Mouse (Mus musculus) MEL (cell line): ENCODE data around the gene Pkd1l1. TPM values are rescaled to one million over a fixed set of nuclear protein-coding genes. Genes with fewer than 3 reads are reported as not detected.

Source experiments
- DNase-seq: peaks from one replicate; pipeline ENCODE4 v3.0.0; 2011; ENCODE audit warnings: low read depth, low spot score
- H3K27ac ChIP-seq: 2 replicates; pipeline ENCODE4 v1.5.1; 2012; ENCODE audit warnings: low read depth, mild to moderate bottlenecking, control low read depth, low read length, moderate library complexity; ENCODE audit not compliant: control insufficient read depth
- H3K27me3 ChIP-seq, 2 experiments: fragments of 150-350 bp in 1 of 2; sonication (generic) in 1 of 2; 2 replicates each; pipeline ENCODE4 v1.6.1; 2012; ENCODE audit warnings: low read length in 2 of 2, mild to moderate bottlenecking in 2 of 2, improper control_type of control experiment in 1 of 2, moderate library complexity in 1 of 2; ENCODE audit not compliant: insufficient read depth in 2 of 2, control insufficient read depth in 1 of 2
- H3K36me3 ChIP-seq, 2 experiments: 2 replicates each; pipeline ENCODE4 v1.6.1; 2012 to 2014; ENCODE audit warnings: low read length in 2 of 2, improper control_type of control experiment in 1 of 2, inconsistent platforms in 1 of 2, mild to moderate bottlenecking in 1 of 2; ENCODE audit not compliant: insufficient read depth in 2 of 2, control insufficient read depth in 1 of 2
- H3K4me1 ChIP-seq, 2 experiments: fragments of 150-350 bp in 1 of 2; sonication (generic) in 1 of 2; 2 replicates each; pipeline ENCODE4 v1.6.1; 2012; ENCODE audit warnings: low read length in 2 of 2, improper control_type of control experiment in 1 of 2, mild to moderate bottlenecking in 1 of 2; ENCODE audit not compliant: insufficient read depth in 2 of 2, control insufficient read depth in 1 of 2
- H3K4me3 ChIP-seq, 2 experiments: fragments of 150-350 bp in 1 of 2; sonication (generic) in 1 of 2; 2 replicates each; pipeline ENCODE4 v1.5.1; 2012; ENCODE audit warnings: low read depth in 2 of 2, low read length in 2 of 2, mild to moderate bottlenecking in 2 of 2, moderate library complexity in 2 of 2, control low read depth in 1 of 2, improper control_type of control experiment in 1 of 2; ENCODE audit not compliant: control insufficient read depth in 1 of 2, insufficient read depth in 1 of 2
- H3K79me2 ChIP-seq: 2 replicates; pipeline ENCODE4 v1.6.1; 2012; ENCODE audit warnings: mild to moderate bottlenecking, low read length, moderate library complexity; ENCODE audit not compliant: control insufficient read depth, poor library complexity, insufficient read depth
- H3K9ac ChIP-seq: 2 replicates; pipeline ENCODE4 v1.6.1; 2012; ENCODE audit warnings: low read depth, mild to moderate bottlenecking, control low read depth, low read length, moderate library complexity; ENCODE audit not compliant: control insufficient read depth, poor library complexity, severe bottlenecking
- H3K9me3 ChIP-seq: fragments of 150-350 bp; sonication (generic); replicated peaks from 2 replicates; pipeline ENCODE4 v1.6.1; 2012; ENCODE audit warnings: mild to moderate bottlenecking, low read length, improper control_type of control experiment, moderate library complexity; ENCODE audit not compliant: insufficient read depth
- BHLHE40 ChIP-seq: IDR thresholded peaks from 2 replicates; pipeline ENCODE4 v1.6.1; 2012; ENCODE audit warnings: low read depth, mild to moderate bottlenecking, inconsistent platforms, low read length, improper control_type of control experiment, borderline replicate concordance
- ELF1 ChIP-seq: IDR thresholded peaks from 2 replicates; pipeline ENCODE4 v1.6.1; 2014; ENCODE audit warnings: low read depth, mild to moderate bottlenecking, inconsistent platforms, low read length, improper control_type of control experiment, moderate library complexity
- EP300 ChIP-seq, 2 experiments: IDR thresholded peaks; 2 replicates each; pipeline ENCODE4 v1.6.1; 2011; ENCODE audit warnings: improper control_type of control experiment in 2 of 2, low read length in 2 of 2, low read depth in 1 of 2, mild to moderate bottlenecking in 1 of 2
- ETS1 ChIP-seq: IDR thresholded peaks from 2 replicates; pipeline ENCODE4 v1.6.1; 2012; ENCODE audit warnings: low read depth, mild to moderate bottlenecking, inconsistent platforms, low read length, improper control_type of control experiment, moderate library complexity
- GABPA ChIP-seq: IDR thresholded peaks from 2 replicates; pipeline ENCODE4 v1.6.1; 2012; ENCODE audit warnings: low read depth, mild to moderate bottlenecking, inconsistent platforms, low read length, improper control_type of control experiment, moderate library complexity
- HCFC1 ChIP-seq: IDR thresholded peaks from 2 replicates; pipeline ENCODE4 v1.6.1; 2012; ENCODE audit warnings: low read depth, mild to moderate bottlenecking, inconsistent platforms, low read length, improper control_type of control experiment, moderate library complexity
- JUND ChIP-seq: IDR thresholded peaks from 2 replicates; pipeline ENCODE4 v1.6.1; 2011; ENCODE audit warnings: low read depth, mild to moderate bottlenecking, improper control_type of control experiment, low read length
- KAT2A ChIP-seq: conservative IDR thresholded peaks from 2 replicates; pipeline ENCODE4 v1.6.1; 2012; ENCODE audit warnings: low read depth, low read length, improper control_type of control experiment, inconsistent platforms
- MAFK ChIP-seq: IDR thresholded peaks from 2 replicates; pipeline ENCODE4 v1.6.1; 2011; ENCODE audit warnings: low read depth, mild to moderate bottlenecking, low read length, improper control_type of control experiment, borderline replicate concordance
- MEF2A ChIP-seq: IDR thresholded peaks from 2 replicates; pipeline ENCODE4 v1.6.1; 2014; ENCODE audit warnings: low read depth, mild to moderate bottlenecking, inconsistent platforms, low read length, improper control_type of control experiment; ENCODE audit not compliant: poor library complexity, insufficient replicate concordance, severe bottlenecking; ENCODE audit errors: extremely low read depth
- MXI1 ChIP-seq: IDR thresholded peaks from 2 replicates; pipeline ENCODE4 v1.6.1; 2011; ENCODE audit warnings: mild to moderate bottlenecking, low read depth, low read length, improper control_type of control experiment
- MYB ChIP-seq: IDR thresholded peaks from 2 replicates; pipeline ENCODE4 v1.6.1; 2011; ENCODE audit warnings: mild to moderate bottlenecking, low read depth, low read length, improper control_type of control experiment
- NELFE ChIP-seq: IDR thresholded peaks from 2 replicates; pipeline ENCODE4 v1.6.1; 2011; ENCODE audit warnings: low read depth, low read length, improper control_type of control experiment
- POLR2A ChIP-seq, 2 experiments: IDR thresholded peaks; 2 replicates each; pipeline ENCODE4 v1.6.1; 2011 to 2012; ENCODE audit warnings: low read length in 2 of 2, mild to moderate bottlenecking in 2 of 2, control low read depth in 1 of 2, improper control_type of control experiment in 1 of 2, low read depth in 1 of 2, moderate library complexity in 1 of 2; ENCODE audit not compliant: control insufficient read depth in 1 of 2, insufficient read depth in 1 of 2, poor library complexity in 1 of 2
- SIN3A ChIP-seq: IDR thresholded peaks from 2 replicates; pipeline ENCODE4 v1.6.1; 2012; ENCODE audit warnings: low read length, improper control_type of control experiment, inconsistent platforms
- TBP ChIP-seq: IDR thresholded peaks from 2 replicates; pipeline ENCODE4 v1.8.0; 2011; ENCODE audit warnings: low read depth, low read length, improper control_type of control experiment
- USF1 ChIP-seq: IDR thresholded peaks from 2 replicates; pipeline ENCODE4 v1.6.1; 2014; ENCODE audit warnings: low read depth, mild to moderate bottlenecking, inconsistent platforms, low read length, improper control_type of control experiment, moderate library complexity
- USF2 ChIP-seq, 2 experiments: IDR thresholded peaks; 2 replicates each; pipeline ENCODE4 v1.6.1; 2011 to 2012; ENCODE audit warnings: improper control_type of control experiment in 2 of 2, low read length in 2 of 2, borderline replicate concordance in 1 of 2, inconsistent platforms in 1 of 2, low read depth in 1 of 2, mild to moderate bottlenecking in 1 of 2; ENCODE audit not compliant: insufficient read depth in 1 of 2
- ZC3H11A ChIP-seq: IDR thresholded peaks from 2 replicates; pipeline ENCODE4 v1.6.1; 2012; ENCODE audit warnings: low read depth, mild to moderate bottlenecking, inconsistent platforms, low read length, improper control_type of control experiment
- polyA plus RNA-seq, 2 experiments: library from polyadenylated mRNA; stranded (reverse) in 1 of 2; unstranded in 1 of 2; fragments of >175 nt in 1 of 2; fragments of >200 nt in 1 of 2; gene quantifications; 2 replicates each; pipeline versions ENCODE4 v1.2.1 to v1.2.4; 2012; ENCODE audit warnings: low replicate concordance in 2 of 2, low read depth in 1 of 2; ENCODE audit not compliant: insufficient read length in 2 of 2, insufficient read depth in 1 of 2, missing spikeins in 1 of 2
- total RNA-seq: library from RNA; depleted of rRNA; stranded (reverse); fragments of 300-350 nt; gene quantifications from 2 replicates; pipeline ENCODE4 v1.2.3, GENCODE M21; 2012

Pkd1l1 gene
- total and polyA plus RNA-seq, 3 experiments, result not detected

DNA sequence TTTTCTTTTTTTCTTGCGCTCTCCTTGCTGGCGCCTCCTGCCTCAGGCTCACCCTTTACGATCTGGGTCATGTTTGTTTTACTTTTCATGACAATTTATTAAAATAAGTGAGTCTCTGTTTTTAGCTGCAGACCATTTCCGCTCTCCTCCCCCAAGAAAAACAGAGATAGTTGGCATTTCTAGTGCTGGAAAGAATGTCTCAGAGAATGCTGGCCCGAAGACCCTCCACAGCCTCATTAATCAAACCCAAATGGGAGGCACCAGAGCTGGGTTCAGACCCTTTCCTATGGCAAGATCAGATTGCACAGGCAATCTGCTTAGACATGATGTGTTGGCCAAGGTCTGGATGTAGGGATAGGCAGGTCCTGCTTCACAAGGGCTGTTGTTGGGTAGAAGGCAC is 175.6 kb downstream of the Pkd1l1 start:
- Histone ChIP-seq H3K9ac (no peak overlapping the region), H3K9me3 (no peaks in the 10 kb centered on the region), H3K4me3 (no peak overlapping the region), H3K27ac (no peak overlapping the region), H3K36me3 (no peaks in the 10 kb centered on the region), H3K4me1 (no peaks in the 10 kb centered on the region), H3K27me3 (no peaks in the 10 kb centered on the region), H3K79me2 (no peaks in the 10 kb centered on the region)
- TF ChIP-seq NELFE, result no peak
- TF ChIP-seq HCFC1, result no peak
- TF ChIP-seq MAFK, result no peak
- TF ChIP-seq USF2 (IDR thresholded peaks at IDR 0.05; ENCODE audit: borderline replicate concordance in 1 of 2, insufficient read depth in 1 of 2, low read depth in 1 of 2, low read length in 2 of 2), result no peak
- no peak for TF ChIP-seq USF1
- TF ChIP-seq MXI1, result no peak
- TF ChIP-seq TBP, result no peak
- no peak for TF ChIP-seq POLR2A (IDR thresholded peaks at IDR 0.05; ENCODE audit: control insufficient read depth in 1 of 2, insufficient read depth in 1 of 2, low read depth in 1 of 2, low read length in 2 of 2, poor library complexity in 1 of 2)
- TF ChIP-seq KAT2A, result no peak
- TF ChIP-seq ZC3H11A, result no peak
- TF ChIP-seq ETS1, result no peak
- no peak for TF ChIP-seq SIN3A
- TF ChIP-seq MEF2A, result no peak
- no peak for DNase-seq

DNA sequence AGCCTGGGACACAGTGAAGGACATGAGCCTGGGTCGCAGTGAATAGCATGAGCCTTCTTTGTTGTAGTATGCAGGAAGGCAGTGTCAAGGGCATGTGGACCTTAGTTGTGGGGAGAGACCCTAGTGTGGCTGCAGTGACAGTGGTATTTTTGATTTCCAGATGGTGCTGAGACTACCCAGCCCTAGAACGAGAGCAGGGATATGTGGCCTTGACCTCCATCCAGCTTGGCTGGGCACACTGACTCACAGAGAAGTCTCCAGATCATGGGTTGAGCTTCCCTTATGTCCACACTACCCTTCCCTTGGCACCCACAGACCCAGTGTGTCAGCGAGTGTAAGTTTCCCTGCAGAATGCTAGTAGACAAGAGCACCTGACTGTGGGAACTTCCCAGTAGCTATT is 178.0 kb downstream of the Pkd1l1 start:
- no peaks in the 10 kb centered on the region for H3K36me3 ChIP-seq
- no peak for DNase-seq
- TF ChIP-seq JUND, result no peak
- TF ChIP-seq POLR2A (IDR thresholded peaks at IDR 0.05; ENCODE audit: control insufficient read depth in 1 of 2, insufficient read depth in 1 of 2, low read depth in 1 of 2, low read length in 2 of 2, poor library complexity in 1 of 2), result no peak
- TF ChIP-seq MYB, result no peak
- no peak for TF ChIP-seq ZC3H11A
- no peak for TF ChIP-seq MEF2A
- no peak for TF ChIP-seq EP300 (IDR thresholded peaks at IDR 0.05; ENCODE audit: low read depth in 1 of 2, low read length in 2 of 2)
- TF ChIP-seq BHLHE40, result no peak
- TF ChIP-seq KAT2A, result no peak
- no peak for TF ChIP-seq NELFE
- no peak for TF ChIP-seq GABPA
- TF ChIP-seq ELF1, result no peak

More for the DNA sequence above, 178.0 kb downstream of the Pkd1l1 start:
- Histone ChIP-seq H3K9ac (no peak overlapping the region), H3K27ac (no peak overlapping the region), H3K27me3 (no peaks in the 10 kb centered on the region), H3K4me3 (no peak overlapping the region), H3K4me1 (no peaks in the 10 kb centered on the region), H3K9me3 (no peaks in the 10 kb centered on the region), H3K79me2 (no peaks in the 10 kb centered on the region)
